Mouse (Mus musculus) ES-Bruce4 (cell line): ENCODE results near the gene Cobll1. TPM values are rescaled to one million over a fixed set of nuclear protein-coding genes. Genes with fewer than 3 reads are reported as not detected.

ENCODE experiments used
- H3K27ac ChIP-seq: 2 replicates; pipeline ENCODE4 v1.5.1; 2012; ENCODE audit warnings: low read length, inconsistent platforms; ENCODE audit not compliant: insufficient read depth
- H3K27me3 ChIP-seq: 2 replicates; pipeline ENCODE4 v1.6.1; 2012; ENCODE audit warnings: mild to moderate bottlenecking, low read length, inconsistent platforms; ENCODE audit not compliant: control insufficient read depth, poor library complexity, insufficient read depth, severe bottlenecking
- H3K36me3 ChIP-seq: 2 replicates; pipeline ENCODE4 v1.6.1; 2012; ENCODE audit warnings: inconsistent platforms, mild to moderate bottlenecking, low read length, moderate library complexity; ENCODE audit not compliant: control insufficient read depth, poor library complexity, insufficient read depth, severe bottlenecking
- H3K4me1 ChIP-seq: one replicate; pipeline ENCODE4 v1.8.1; 2011; ENCODE audit warnings: low read length; ENCODE audit not compliant: control insufficient read depth, insufficient read depth
- H3K4me3 ChIP-seq: 2 replicates; pipeline ENCODE4 v1.5.1; 2011; ENCODE audit warnings: low read depth, mild to moderate bottlenecking, low read length
- H3K9ac ChIP-seq: 2 replicates; pipeline ENCODE4 v1.6.1; 2012; ENCODE audit warnings: low read depth, mild to moderate bottlenecking, inconsistent platforms; ENCODE audit not compliant: poor library complexity, severe bottlenecking
- H3K9me3 ChIP-seq: replicated peaks from 2 replicates; pipeline ENCODE4 v1.6.1; 2012; ENCODE audit warnings: mild to moderate bottlenecking, low read length, inconsistent platforms; ENCODE audit not compliant: control insufficient read depth, poor library complexity, insufficient read depth, severe bottlenecking
- CTCF ChIP-seq: IDR thresholded peaks from one replicate; pipeline ENCODE4 v1.8.1; 2011; ENCODE audit warnings: low read depth, low read length
- EP300 ChIP-seq: IDR thresholded peaks from 2 replicates; pipeline ENCODE4 v1.6.1; 2011; ENCODE audit warnings: low read depth, low read length; ENCODE audit not compliant: insufficient read depth
- POLR2A ChIP-seq: IDR thresholded peaks from one replicate; pipeline ENCODE4 v1.8.1; 2011; ENCODE audit warnings: low read length; ENCODE audit not compliant: insufficient read depth
- polyA plus RNA-seq: library from polyadenylated mRNA; stranded (reverse); fragments of >200 nt; gene quantifications from 2 replicates; pipeline ENCODE4 v1.2.4, GENCODE M21; 2011; ENCODE audit warnings: low read depth; ENCODE audit not compliant: missing spikeins, insufficient read depth, insufficient read length

Gene Cobll1
- polyA plus RNA-seq, 1 experiment: 7.4 TPM

DNA sequence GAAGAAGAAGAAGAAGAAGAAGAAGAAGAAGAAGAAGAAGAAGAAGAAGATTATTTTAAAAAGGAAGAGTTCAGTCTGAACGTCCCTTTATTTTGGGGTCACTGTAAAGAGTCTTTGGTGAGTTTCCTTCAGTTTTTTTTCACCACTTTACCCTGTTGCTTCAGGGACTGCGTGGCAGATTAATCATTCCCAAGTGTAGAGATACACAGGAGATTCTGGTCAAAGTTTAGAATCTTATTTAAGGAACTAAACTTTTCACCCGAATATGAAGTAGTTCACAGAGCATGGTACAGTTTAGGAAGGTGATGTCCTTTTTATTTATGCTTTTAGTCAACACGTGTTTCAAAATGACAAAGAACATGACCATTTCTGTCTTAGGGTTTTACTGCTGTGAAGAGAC lies 21.2 kb upstream of the Cobll1 start:
- Histone ChIP-seq H3K27me3 (no peaks in the 10 kb centered on the region), H3K4me3 (no peak overlapping the region), H3K36me3 (no peaks in the 10 kb centered on the region), H3K4me1 (no peaks in the 10 kb centered on the region), H3K9me3 (no peaks in the 10 kb centered on the region), H3K27ac (no peak overlapping the region), H3K9ac (no peak overlapping the region)
- TF ChIP-seq CTCF (no peak), POLR2A (no peak), EP300 (no peak)

GRCm38 (mm10) chr2:65257446-65257845 lies 18.2 kb upstream of the Cobll1 start:
- H3K27me3 ChIP-seq: no peaks in the 10 kb centered on the region
- H3K4me3 ChIP-seq: no peak overlapping the region
- H3K9ac ChIP-seq: no peak overlapping the region
- no peaks in the 10 kb centered on the region for H3K36me3 ChIP-seq
- H3K9me3 ChIP-seq: no peaks in the 10 kb centered on the region
- TF ChIP-seq EP300: no peak
- TF ChIP-seq POLR2A: no peak
- TF ChIP-seq CTCF: no peak
- no peak overlapping the region for H3K27ac ChIP-seq
- no peaks in the 10 kb centered on the region for H3K4me1 ChIP-seq

DNA sequence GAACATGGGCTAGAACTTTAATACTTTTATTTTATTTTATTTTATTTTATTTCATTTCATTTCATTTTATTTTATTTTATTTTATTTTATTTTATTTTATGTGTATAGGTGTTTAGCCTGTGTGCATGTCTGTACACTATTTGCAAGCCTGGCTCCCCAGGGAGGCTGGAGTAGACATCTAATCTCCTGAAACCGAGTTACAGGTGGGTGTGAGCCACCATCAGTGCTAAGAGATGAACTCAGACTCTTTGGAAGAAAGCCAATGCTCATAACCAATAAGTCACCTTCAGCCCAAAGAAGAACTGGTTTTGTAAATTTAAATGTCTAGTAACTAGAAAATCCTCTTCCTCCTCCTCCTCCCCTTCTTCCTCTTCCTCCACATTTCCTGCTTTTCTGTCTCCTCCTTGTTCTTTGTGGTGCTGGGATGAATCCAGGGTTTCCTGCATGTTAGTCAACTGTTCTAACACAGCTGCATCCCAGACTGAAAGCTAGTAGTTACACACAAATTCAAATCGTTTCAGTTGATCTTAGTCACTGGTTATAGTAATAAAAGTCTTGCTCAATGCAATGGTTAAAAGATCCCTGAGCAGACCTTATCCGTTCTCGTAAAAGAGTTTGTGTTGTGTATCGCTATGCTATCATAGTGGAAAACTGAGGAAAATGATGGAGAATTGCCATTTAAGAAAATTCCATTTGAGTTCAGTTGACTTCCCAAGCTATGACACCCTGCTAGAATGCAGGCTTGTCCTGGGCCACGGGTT lies 17.5 kb upstream of the Cobll1 start:
- Histone ChIP-seq H3K4me1 (no peaks in the 10 kb centered on the region), H3K27ac (no peak overlapping the region), H3K27me3 (no peaks in the 10 kb centered on the region), H3K4me3 (no peak overlapping the region), H3K9ac (no peak overlapping the region), H3K36me3 (no peaks in the 10 kb centered on the region), H3K9me3 (no peaks in the 10 kb centered on the region)
- no peak for TF ChIP-seq CTCF
- TF ChIP-seq POLR2A: no peak
- no peak for TF ChIP-seq EP300

DNA sequence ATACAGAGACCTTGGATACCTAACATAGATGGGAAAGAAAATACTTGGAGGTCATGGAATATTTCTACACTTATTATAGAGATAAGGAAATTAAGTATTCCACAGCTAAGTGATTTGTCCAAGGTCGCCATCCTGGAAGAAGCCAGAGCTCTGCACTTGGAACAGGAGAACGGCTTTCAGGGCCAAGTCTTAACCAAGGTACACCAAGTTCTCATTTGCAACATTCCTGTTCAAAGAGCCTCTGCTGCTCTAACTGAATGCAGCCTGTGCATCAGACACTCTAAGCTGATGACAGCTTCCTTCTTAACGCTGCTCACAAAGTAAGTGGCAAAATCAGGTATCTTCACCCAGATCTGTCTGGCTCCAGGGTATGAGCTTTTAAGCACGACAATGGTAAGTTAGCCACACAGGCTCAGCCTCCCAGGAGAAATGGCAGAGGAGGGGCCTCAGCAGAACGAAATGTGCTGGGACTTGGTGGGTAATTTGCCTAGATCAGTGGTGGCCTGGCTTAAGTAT lies 11.4 kb upstream of the Cobll1 start:
- Histone ChIP-seq H3K4me1 (no peaks in the 10 kb centered on the region), H3K36me3 (no peaks in the 10 kb centered on the region), H3K9me3 (no peaks in the 10 kb centered on the region), H3K27me3 (no peaks in the 10 kb centered on the region), H3K4me3 (no peak overlapping the region), H3K9ac (no peak overlapping the region), H3K27ac (no peak overlapping the region)
- TF ChIP-seq CTCF (no peak), EP300 (no peak)

DNA sequence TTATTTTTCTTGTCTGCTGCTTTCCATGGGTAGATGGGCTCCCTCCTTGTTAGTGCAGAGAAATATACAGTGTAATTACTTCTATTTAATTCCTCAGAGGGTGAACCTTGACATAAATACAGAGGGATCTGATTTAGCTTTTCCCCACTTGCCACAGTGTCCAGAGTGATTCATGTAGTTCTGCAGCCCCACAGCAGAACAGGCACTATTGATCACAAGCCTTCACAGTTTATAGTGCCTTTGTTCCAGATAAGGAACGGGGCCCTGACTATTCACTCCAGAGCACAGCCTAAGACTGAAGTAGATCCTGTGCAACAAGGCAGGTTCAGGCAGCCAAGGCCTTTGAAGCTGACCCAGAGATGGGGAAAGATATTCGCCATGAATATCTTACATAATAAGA lies 10.4 kb upstream of the Cobll1 start:
- no peaks in the 10 kb centered on the region for H3K4me1 ChIP-seq
- H3K9me3 ChIP-seq: no peaks in the 10 kb centered on the region
- H3K36me3 ChIP-seq: no peaks in the 10 kb centered on the region
- H3K4me3 ChIP-seq: no peak overlapping the region
- no peaks in the 10 kb centered on the region for H3K27me3 ChIP-seq
- no peak overlapping the region for H3K27ac ChIP-seq
- H3K9ac ChIP-seq: no peak overlapping the region
- TF ChIP-seq CTCF (no peak), POLR2A (no peak), EP300 (no peak)

GRCm38 (mm10) chr2:65240173-65240745 lies 1.1 kb upstream of the Cobll1 start:
- TF ChIP-seq CTCF (no peak), POLR2A (no peak), EP300 (no peak)

More at GRCm38 (mm10) chr2:65240173-65240745, 1.1 kb upstream of the Cobll1 start:
- no peaks in the 10 kb centered on the region for H3K9me3 ChIP-seq
- H3K4me1 ChIP-seq: no peaks in the 10 kb centered on the region
- no peak overlapping the region for H3K9ac ChIP-seq
- H3K4me3 ChIP-seq: no peak overlapping the region
- H3K27me3 ChIP-seq: peaks cover 18% of the 10 kb centered on the region
- no peak overlapping the region for H3K27ac ChIP-seq
- no peaks in the 10 kb centered on the region for H3K36me3 ChIP-seq
